Mouse (Mus musculus): ENCODE results near the gene Gm20388. TPM values are rescaled to one million over a fixed set of nuclear protein-coding genes. Genes with fewer than 3 reads are reported as not detected.
A peak's percentile ranks its signal among the peaks of the same experiment; 100 is the strongest.
"Not testable (repeated sequence)": the region's sequence is repeated elsewhere in the genome, so short reads cannot be mapped to it uniquely, and the experiment has no call there.

The Gm20388 gene
- polyA plus RNA-seq, 1 experiment from 2014 or later = 47.1 TPM

DNA sequence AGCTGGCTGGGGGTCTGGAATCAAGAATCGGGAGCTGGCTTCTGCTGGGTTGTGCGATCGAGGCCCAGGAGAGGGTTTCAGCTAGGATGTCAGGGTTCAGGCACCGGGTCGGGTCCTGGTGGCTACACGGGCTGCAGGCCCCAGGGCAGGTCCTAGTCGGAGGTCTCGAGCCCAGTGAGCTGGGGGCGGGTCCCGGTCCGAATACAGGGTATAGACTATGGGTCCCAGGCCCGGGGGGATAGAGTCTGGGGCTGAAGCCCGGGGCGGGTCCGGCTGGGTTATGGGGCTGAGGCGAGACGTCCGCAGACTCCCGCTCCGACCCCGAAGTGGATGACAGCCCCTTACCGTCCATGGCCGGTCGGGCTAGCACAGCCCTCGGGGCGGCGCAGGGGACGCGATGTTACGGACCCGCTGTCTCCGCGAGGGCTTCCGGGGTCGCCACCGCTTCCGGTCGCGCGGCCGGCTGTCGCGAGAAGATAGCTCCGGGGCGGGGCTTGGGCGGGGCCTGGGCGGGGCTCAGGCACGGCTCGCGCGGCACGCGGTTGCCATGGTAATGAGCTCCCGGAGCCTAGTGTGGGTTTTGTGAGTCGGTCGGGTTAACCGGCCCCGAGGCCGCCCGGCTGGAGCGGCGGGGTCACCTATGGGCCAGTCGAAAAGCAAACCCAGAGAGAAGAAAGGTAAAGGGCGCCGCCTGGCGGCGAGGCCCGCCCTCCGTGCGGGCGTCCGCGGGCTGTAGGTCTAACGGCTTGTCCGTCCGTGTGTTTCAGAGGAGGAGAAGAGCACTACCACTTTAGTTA lies 3301.9 kb downstream of the Gm20388 start, which contains the start of the genes Chmp1a and Spata33:
Gene Chmp1a (minus strand): TSS at position 443 of the 797 bp plus-strand sequence.
Gene Spata33 (plus strand): TSS at position 512 of the 797 bp plus-strand sequence.
- Histone ChIP-seq H3K27ac (peak within 1 kb of the TSS; percentile 48), H3K79me2 (ENCODE audit: inconsistent target) (peaks cover 21% of the 10 kb centered on the region), H3K36me3 (ENCODE audit: inconsistent target) (peaks cover 33% of the 10 kb centered on the region), H3K4me3 (ENCODE audit: inconsistent target) (peak within 1 kb of the TSS; percentile 93)
- under 1% methylated on average over 59 of the region's 76 CpGs for WGBS (ENCODE audit: missing documents)

DNA sequence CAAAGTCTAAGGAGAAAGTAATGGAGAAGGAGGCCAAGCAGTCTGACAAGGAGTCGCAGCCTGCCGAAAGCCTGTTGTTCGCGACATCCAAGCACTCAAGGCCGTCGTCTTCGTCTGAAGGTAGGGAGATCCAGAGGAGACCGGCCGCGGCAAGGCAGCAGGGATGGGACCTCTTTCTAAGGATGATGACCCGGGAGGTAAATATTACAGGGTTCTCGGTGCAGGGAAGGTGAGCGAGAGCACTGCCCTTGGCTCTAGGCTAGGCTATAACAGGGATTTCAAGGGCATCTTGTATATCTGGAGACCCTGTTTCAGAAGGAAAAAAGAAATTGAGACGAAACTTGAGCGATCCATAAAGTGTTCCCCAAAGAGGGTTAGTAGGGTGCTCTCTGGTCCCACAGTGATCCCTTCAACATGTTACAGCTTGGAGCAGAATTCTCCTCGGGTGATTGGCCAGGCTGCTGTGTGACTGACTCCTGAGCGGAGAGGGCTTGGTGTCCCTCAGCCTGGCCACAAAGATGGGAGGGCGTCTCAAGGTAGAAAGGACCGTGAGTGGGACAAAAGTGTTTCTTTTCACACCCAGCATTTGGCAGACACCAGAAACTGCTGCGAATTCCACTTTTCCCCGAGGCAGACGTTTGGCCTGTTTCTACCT lies 3302.6 kb downstream of the Gm20388 start:
- H3K79me2 ChIP-seq (ENCODE audit: inconsistent target) = peaks cover 21% of the 10 kb centered on the region
- no peak overlapping the region for H3K27ac ChIP-seq
- WGBS (ENCODE audit: missing documents) = 30% methylated on average over 20 of the region's 22 CpGs
- H3K36me3 ChIP-seq (ENCODE audit: inconsistent target) = peaks cover 26% of the 10 kb centered on the region
- peak overlapping the region; percentile 28; the same call in 1 of the 2 replicates for H3K4me3 ChIP-seq (ENCODE audit: inconsistent target)

DNA sequence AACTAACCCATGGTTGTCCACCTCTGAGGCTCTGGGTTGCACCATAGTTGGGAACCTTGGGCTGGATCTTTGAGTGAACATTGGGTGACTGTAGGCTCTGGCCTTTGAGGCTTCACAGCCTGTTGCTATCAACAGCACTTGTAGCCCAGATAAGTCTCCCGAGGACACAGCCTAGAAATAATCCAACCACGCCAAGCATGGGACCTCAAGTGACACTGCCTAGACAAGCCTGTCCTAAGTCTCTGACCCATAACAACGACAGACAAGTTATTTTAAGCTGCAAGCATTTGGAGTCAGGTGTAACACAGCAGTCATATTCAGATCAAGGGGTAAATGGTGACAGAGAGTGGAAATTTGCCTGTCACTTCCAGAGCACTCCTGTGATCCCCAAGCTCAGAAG lies 3304.8 kb downstream of the Gm20388 start:
- peaks cover 21% of the 10 kb centered on the region for H3K79me2 ChIP-seq (ENCODE audit: inconsistent target)
- WGBS (ENCODE audit: missing documents) = 86% methylated on average over 3 of the region's 3 CpGs
- 0 out of 2 replicates have a peak, but pooled peaks cover 4% of the 10 kb centered on the region for H3K36me3 ChIP-seq (ENCODE audit: inconsistent target)
- H3K4me3 ChIP-seq (ENCODE audit: inconsistent target) = no peak overlapping the region
- no peak overlapping the region for H3K27ac ChIP-seq

DNA sequence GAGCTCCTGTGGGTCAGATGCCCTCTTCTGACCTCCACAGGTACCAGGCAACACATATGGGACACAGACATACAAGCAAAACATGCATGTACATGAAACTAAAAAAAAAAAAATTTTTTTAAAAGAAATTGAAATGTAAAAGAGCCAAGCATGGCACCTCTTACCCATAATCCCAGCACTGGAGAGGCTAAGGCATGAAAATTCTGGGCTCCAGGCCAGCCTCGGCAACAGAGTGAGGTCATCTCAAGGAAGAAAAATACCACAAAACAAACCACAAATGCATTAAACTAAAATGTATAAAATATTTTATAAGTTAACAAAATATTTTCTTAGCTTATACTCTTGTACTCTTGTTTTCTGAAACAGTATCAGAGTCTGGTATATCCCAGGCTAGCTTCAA lies 3310.3 kb downstream of the Gm20388 start:
- H3K36me3 ChIP-seq (ENCODE audit: inconsistent target) = no peaks in the 10 kb centered on the region
- no peak overlapping the region for H3K4me3 ChIP-seq (ENCODE audit: inconsistent target)
- 20% methylated on average over 1 of the region's 1 CpGs for WGBS (ENCODE audit: missing documents)
- H3K27ac ChIP-seq = no peak overlapping the region
- no peaks in the 10 kb centered on the region for H3K79me2 ChIP-seq (ENCODE audit: inconsistent target)

DNA sequence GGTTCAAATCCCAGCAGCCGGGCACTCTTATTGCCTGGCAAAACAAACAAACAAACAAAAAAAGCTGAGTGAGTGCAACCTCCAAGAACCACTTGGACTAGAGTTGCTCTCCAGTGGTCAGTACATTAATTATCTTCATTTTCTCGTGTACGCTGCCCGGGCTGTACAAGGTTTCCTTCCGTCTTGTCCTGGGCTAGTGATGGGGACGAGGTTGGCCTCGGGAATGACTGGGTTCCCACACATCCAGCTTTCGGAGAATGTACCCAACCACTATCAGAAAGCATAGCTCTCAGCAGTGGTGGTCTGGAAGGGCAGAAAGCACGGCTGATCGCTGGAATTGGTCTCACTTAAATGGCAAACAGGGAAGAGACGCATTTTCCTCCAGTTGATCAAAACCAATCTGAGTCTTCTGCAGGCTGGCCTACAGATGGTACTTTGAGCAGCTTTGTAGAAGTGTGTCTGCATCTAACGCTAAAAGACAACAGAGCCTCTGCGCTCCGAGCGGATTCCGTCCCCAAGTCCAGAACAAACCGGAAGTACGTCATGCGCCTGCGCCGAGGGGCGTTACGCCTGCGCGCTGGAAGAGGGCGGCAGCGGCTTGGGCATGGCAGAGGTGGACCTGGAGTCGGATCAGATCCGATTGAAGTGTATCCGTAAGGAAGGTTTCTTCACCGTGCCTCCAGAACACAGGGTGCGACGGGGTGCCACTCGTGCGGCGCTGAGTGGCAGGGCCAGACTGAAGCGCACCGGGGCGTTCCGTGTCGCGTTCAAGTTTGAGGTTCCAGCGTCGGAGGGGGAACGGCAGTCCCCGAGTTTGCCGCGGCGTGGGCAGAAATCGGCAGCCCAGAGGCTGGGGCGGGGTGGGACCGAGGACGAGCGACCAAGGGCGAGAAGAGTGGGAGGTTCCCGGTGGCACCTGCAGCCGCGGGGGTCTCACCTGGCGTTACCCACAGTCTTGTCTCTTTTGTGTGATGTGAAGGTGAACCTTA lies 3313.9 kb downstream of the Gm20388 start, which contains the start of gene Cdk10:
Gene Cdk10 (plus strand): TSS at position 565 of the 989 bp plus-strand sequence.
- Histone ChIP-seq H3K4me3 (ENCODE audit: inconsistent target) (peak within 1 kb of the TSS; percentile 64), H3K27ac (peak within 1 kb of the TSS; percentile 62), H3K36me3 (ENCODE audit: inconsistent target) (no peaks in the 10 kb centered on the region), H3K79me2 (ENCODE audit: inconsistent target) (no peaks in the 10 kb centered on the region)
- WGBS (ENCODE audit: missing documents) = 4% methylated on average over 59 of the region's 59 CpGs

DNA sequence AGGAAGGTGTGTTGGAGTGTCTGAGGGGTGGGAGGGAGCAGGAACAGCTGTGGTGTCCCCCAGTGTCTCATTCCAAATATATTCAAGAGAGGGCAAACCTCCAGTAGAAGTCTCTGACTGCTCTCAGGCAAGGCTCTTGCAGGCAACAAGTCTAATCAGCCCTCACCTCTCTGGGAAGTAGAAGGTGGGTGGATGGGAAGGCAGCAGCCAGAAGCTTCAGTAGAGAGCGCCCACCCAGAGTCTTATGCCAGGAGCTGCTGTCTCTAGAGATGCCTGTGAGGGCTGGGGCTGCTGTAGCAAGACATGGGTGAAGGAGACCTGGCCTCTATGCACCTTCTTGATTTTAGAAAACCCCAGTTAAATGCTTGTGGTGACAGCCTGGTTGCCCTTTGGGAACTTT lies 3317.8 kb downstream of the Gm20388 start:
- 83% methylated on average over 1 of the region's 1 CpGs for WGBS (ENCODE audit: missing documents)
- Histone ChIP-seq H3K27ac (no peak overlapping the region), H3K36me3 (ENCODE audit: inconsistent target) (no peaks in the 10 kb centered on the region), H3K4me3 (ENCODE audit: inconsistent target) (no peak overlapping the region), H3K79me2 (ENCODE audit: inconsistent target) (no peaks in the 10 kb centered on the region)

DNA sequence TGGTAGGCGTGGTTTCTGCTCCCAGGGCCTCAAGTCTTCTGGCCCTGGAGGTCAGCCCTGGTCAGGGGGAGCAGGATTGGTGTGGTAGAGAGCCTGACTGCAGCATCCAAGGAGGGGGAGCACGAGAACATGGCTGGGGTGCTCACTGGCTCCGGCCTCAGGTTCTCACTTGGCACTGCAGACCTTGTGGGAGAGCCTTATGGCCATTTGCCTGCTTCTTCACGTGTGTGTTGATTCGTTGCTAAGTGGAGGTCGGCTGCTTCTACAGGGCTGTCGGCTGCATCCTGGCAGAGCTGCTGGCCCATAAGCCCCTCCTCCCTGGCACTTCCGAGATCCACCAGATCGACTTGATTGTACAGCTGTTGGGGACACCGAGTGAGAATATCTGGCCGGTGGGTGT lies 3319.7 kb downstream of the Gm20388 start:
- not testable (repeated sequence) for H3K36me3 ChIP-seq (ENCODE audit: inconsistent target); H3K4me3 ChIP-seq (ENCODE audit: inconsistent target); H3K27ac ChIP-seq; H3K79me2 ChIP-seq (ENCODE audit: inconsistent target)
- WGBS (ENCODE audit: missing documents) = 92% methylated on average over 7 of the region's 11 CpGs

DNA sequence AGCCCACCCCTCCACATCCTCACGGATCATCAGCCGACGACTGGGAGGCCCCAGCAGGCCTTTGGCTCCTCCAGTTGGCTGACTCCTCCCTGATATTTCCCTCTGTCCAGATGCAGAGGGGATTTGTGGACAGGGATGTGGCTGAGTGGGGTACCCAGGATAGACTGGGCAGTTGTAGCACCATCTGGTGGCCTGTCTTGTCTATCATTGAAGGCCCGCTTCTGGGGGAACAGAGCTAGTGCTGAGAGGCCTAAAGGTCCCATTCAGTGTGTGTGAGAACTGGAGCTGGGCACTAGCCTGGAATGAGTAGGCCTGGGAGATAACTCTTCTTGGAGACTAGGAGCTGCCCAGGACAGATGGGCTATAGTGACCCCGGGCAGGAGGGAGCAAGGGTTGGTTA lies 3321.1 kb downstream of the Gm20388 start:
- 95% methylated on average over 5 of the region's 5 CpGs for WGBS (ENCODE audit: missing documents)

DNA sequence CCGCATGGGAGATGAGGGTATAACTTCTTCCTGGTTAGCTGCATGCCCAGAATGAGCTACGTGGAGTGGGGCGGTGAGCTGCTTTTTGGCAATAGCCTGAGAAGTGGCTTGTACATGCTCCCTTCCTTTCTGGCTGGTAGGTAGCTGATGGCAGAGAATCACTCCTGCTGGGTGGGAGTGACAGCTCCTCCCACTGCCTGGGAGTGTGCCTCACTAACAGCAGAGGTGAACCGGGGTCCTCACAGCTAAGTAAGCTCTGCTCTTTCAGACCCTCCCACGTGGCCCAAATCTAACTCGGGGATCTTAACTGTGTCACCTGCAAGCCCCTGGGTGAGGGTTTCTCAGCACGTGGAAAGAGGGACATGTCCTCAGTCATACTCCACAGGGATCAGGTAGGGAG lies 3321.9 kb downstream of the Gm20388 start:
- H3K79me2 ChIP-seq (ENCODE audit: inconsistent target) = no peaks in the 10 kb centered on the region
- H3K4me3 ChIP-seq (ENCODE audit: inconsistent target) = no peak overlapping the region
- no peak overlapping the region for H3K27ac ChIP-seq
- H3K36me3 ChIP-seq (ENCODE audit: inconsistent target) = no peaks in the 10 kb centered on the region
- WGBS (ENCODE audit: missing documents) = 78% methylated on average over 7 of the region's 7 CpGs

More for the DNA sequence above, 3321.1 kb downstream of the Gm20388 start:
- H3K4me3 ChIP-seq (ENCODE audit: inconsistent target) = no peak overlapping the region
- H3K79me2 ChIP-seq (ENCODE audit: inconsistent target) = no peaks in the 10 kb centered on the region
- H3K27ac ChIP-seq = no peak overlapping the region
- no peaks in the 10 kb centered on the region for H3K36me3 ChIP-seq (ENCODE audit: inconsistent target)

DNA sequence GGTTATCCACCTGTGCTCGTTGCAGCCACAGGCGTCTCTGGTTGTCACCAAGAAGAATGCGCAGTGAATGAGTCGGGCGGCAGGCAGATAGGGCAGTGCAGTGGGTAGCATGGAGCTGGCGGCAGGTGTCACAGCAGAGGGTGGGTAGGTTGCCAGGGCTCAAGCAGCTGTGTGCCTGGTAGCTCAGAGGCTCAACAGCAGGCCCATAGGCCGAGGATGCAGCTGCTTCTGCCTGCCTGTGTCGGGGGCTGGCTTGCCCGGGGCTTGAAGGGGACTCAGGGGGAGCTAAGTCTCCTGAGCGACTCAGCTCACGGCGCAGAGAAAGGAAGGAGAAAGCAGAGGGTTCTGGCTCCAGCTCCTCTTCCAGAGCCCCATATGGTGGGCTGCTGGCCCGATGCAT lies 3322.7 kb downstream of the Gm20388 start:
- WGBS (ENCODE audit: missing documents) = 91% methylated on average over 11 of the region's 13 CpGs
- Histone ChIP-seq H3K36me3 (ENCODE audit: inconsistent target) (no peaks in the 10 kb centered on the region), H3K27ac (no peak overlapping the region), H3K4me3 (ENCODE audit: inconsistent target) (no peak overlapping the region), H3K79me2 (ENCODE audit: inconsistent target) (no peaks in the 10 kb centered on the region)

DNA sequence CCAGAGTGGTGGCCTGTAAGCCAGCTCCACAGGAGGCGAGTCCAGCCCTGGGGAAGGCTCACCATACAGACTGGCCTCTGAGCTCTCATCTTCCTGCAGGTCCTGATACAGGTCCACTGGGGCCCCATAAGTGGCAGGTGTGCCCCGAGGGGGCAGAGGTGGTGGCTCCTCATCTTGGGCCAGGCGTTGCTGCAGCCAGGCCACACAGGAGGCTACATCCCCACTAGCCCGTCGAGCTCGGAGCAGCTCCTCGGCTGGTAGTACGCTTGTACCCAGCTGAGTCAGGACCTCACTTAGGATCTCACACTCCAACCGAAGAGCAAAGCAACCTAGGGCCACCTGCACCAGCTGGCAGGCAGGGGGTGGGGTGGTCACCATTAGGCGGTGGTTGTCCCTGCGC lies 3323.1 kb downstream of the Gm20388 start:
- Histone ChIP-seq H3K4me3 (ENCODE audit: inconsistent target) (no peak overlapping the region), H3K36me3 (ENCODE audit: inconsistent target) (no peaks in the 10 kb centered on the region), H3K27ac (no peak overlapping the region), H3K79me2 (ENCODE audit: inconsistent target) (no peaks in the 10 kb centered on the region)
- 95% methylated on average over 10 of the region's 11 CpGs for WGBS (ENCODE audit: missing documents)

DNA sequence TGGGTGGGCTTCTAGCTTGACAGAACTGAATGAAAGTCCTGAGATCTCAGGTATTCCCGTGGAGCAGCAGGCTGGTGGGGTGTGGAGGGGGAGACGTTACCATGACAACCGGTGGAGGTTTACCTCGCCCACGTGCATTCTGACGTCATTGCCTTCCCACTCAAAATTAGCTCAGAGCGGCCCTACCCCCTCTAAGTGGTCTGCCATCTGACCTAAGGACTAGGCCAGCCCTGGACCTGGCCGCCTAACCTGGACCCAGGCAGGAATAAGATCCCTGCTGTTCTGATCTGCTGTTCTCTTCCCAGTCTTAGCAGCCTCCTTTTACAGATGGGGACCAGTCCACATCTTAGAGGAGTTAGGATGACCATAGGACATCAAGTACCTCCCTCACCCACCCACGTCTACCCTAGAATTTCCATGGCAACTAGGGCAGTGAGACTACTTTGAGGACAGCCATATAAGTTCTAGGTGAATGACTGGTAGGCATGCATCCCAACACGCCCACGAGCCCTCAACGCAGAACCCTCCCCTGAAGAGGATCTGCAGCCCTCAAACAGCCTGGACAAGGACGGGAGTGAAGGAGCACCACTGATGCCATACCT lies 3324.4 kb downstream of the Gm20388 start:
- Histone ChIP-seq H3K79me2 (ENCODE audit: inconsistent target) (no peaks in the 10 kb centered on the region), H3K4me3 (ENCODE audit: inconsistent target) (no peak overlapping the region), H3K36me3 (ENCODE audit: inconsistent target) (no peaks in the 10 kb centered on the region), H3K27ac (no peak overlapping the region)
- WGBS (ENCODE audit: missing documents) = 46% methylated on average over 11 of the region's 13 CpGs

DNA sequence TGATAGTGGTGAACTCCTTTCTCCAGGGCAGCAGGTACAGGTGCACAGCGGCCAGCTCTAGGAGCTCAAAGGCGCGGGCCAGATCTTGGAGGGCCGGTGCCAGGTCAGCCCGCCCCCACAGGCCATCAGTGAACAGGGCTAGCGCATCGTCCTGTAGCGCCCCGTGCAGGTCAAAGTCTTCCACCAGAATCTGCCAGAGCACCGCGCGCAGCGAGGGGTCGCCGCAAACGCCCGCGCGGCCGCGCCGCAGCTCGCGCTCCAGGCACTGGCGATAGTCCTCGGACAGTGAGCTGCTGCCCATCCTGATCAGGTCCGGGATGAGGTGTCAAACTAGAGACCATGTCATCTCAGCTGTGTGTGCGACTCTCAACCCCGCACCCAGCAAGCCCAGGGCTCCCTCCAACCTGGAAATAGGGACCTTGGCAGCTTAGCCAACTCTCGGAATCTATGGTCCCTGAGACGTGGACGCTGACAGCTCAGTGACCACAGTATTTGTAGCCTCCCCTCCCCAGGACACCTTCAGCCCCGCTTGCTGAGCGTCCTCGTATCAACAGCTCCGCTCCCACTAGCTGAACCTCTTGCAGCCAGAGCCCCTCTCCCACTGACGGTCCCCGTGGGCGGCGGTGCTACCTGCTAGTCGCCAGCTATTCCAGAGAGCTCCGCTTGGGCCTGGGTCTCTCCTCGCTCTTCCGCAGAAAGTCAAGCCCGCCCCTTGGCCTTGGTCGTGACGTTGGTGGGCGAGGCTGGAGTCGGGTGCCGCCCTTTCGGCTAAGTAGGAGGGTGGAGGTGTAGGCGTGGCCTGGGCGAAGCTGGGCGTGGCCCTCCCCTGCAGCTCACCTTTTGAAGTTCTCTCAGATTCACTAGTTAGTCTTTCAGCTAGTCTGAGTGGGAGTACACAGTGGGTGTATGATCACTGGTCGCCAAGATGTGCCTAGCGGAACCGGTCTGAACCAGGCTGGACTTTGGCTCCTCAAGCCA lies 3325.2 kb downstream of the Gm20388 start, which contains the start of gene Spata2l:
Gene Spata2l (minus strand): TSS at position 714 of the 978 bp plus-strand sequence.
- 4% methylated on average over 56 of the region's 57 CpGs for WGBS (ENCODE audit: missing documents)
- no peaks in the 10 kb centered on the region for H3K79me2 ChIP-seq (ENCODE audit: inconsistent target)
- H3K4me3 ChIP-seq (ENCODE audit: inconsistent target) = peak within 1 kb of the TSS; percentile 88
- H3K36me3 ChIP-seq (ENCODE audit: inconsistent target) = no peaks in the 10 kb centered on the region
- no peak within 1 kb of the TSS; the same call in 1 of the 2 replicates for H3K27ac ChIP-seq

Data from macrophage (primary cell).